Mouse (Mus musculus): ENCODE measurements at regions not wholly inside any gene's neighbourhood (a gene's known extent, or its start where the extent isn't known, plus 50 kb on each side); places are given as distances from the start of the nearest gene placed in this dataset.

- WGBS, result 36% methylated on average over 1 of the region's 1 CpGs
- DNase-seq (ENCODE audit: low spot score) (no peak), ATAC-seq (replicated peaks; ENCODE audit: low FRiP score, low read depth) (no peak)
- Histone ChIP-seq H3K27me3 (ENCODE audit: insufficient read depth, low read length) (no peaks in the 10 kb centered on the region), H3K36me3 (ENCODE audit: insufficient read depth, low read length) (no peaks in the 10 kb centered on the region), H3K9me3 (replicated peaks; ENCODE audit: low read length) (no peaks in the 10 kb centered on the region), H3K4me3 (replicated peaks; ENCODE audit: low read depth, low read length) (no peak overlapping the region), H3K9ac (ENCODE audit: low read depth, low read length) (no peak overlapping the region), H3K27ac (no peak overlapping the region), H3K4me2 (ENCODE audit: low read length) (no peak overlapping the region), H3K4me1 (replicated peaks; ENCODE audit: insufficient read depth, low read length) (no peaks in the 10 kb centered on the region)
- TF ChIP-seq CTCF (IDR thresholded peaks at IDR 0.05; ENCODE audit: low read depth), result no peak
Observed at GRCm38 (mm10) chr7:50993707-50994106, 394.7 kb downstream of the 4933405O20Rik start.

- Histone ChIP-seq H3K9ac (ENCODE audit: low read depth, low read length) (no peak overlapping the region), H3K27ac (no peak overlapping the region), H3K4me2 (ENCODE audit: low read length) (no peak overlapping the region), H3K4me3 (replicated peaks; ENCODE audit: low read depth, low read length) (no peak overlapping the region), H3K36me3 (ENCODE audit: insufficient read depth, low read length) (no peaks in the 10 kb centered on the region), H3K27me3 (ENCODE audit: insufficient read depth, low read length) (no peaks in the 10 kb centered on the region), H3K4me1 (replicated peaks; ENCODE audit: insufficient read depth, low read length) (no peaks in the 10 kb centered on the region), H3K9me3 (replicated peaks; ENCODE audit: low read length) (no peaks in the 10 kb centered on the region)
- WGBS, result 86% methylated on average over 3 of the region's 3 CpGs
- no peak for DNase-seq (ENCODE audit: low spot score)
- ATAC-seq (replicated peaks; ENCODE audit: low FRiP score, low read depth), result no peak
- TF ChIP-seq CTCF (IDR thresholded peaks at IDR 0.05; ENCODE audit: low read depth), result no peak
Observed at GRCm38 (mm10) chr7:51041899-51042667, 443.1 kb downstream of the 4933405O20Rik start.

- Histone ChIP-seq H3K27me3 (ENCODE audit: insufficient read depth, low read length) (no peaks in the 10 kb centered on the region), H3K9me3 (replicated peaks; ENCODE audit: low read length) (no peaks in the 10 kb centered on the region), H3K4me3 (replicated peaks; ENCODE audit: low read depth, low read length) (no peak overlapping the region), H3K4me1 (replicated peaks; ENCODE audit: insufficient read depth, low read length) (no peaks in the 10 kb centered on the region), H3K9ac (ENCODE audit: low read depth, low read length) (no peak overlapping the region), H3K4me2 (ENCODE audit: low read length) (no peak overlapping the region), H3K27ac (no peak overlapping the region), H3K36me3 (ENCODE audit: insufficient read depth, low read length) (no peaks in the 10 kb centered on the region)
- DNase-seq (ENCODE audit: low spot score) (no peak), ATAC-seq (replicated peaks; ENCODE audit: low FRiP score, low read depth) (no peak)
- 67% methylated on average over 3 of the region's 3 CpGs for WGBS
- TF ChIP-seq CTCF (IDR thresholded peaks at IDR 0.05; ENCODE audit: low read depth), result no peak
Observed at GRCm38 (mm10) chr7:51051496-51051895, 452.5 kb downstream of the 4933405O20Rik start.

GRCm38 (mm10) chr7:51068376-51068775 is 442.5 kb upstream of the Ano5 start:
- no peak for TF ChIP-seq CTCF (IDR thresholded peaks at IDR 0.05; ENCODE audit: low read depth)
- H3K9me3 ChIP-seq (replicated peaks; ENCODE audit: low read length), result no peaks in the 10 kb centered on the region
- H3K4me3 ChIP-seq (replicated peaks; ENCODE audit: low read depth, low read length), result no peak overlapping the region
- no peak for DNase-seq (ENCODE audit: low spot score)
- no peak overlapping the region for H3K9ac ChIP-seq (ENCODE audit: low read depth, low read length)
- no peak overlapping the region for H3K4me2 ChIP-seq (ENCODE audit: low read length)
- no peaks in the 10 kb centered on the region for H3K4me1 ChIP-seq (replicated peaks; ENCODE audit: insufficient read depth, low read length)
- no peaks in the 10 kb centered on the region for H3K36me3 ChIP-seq (ENCODE audit: insufficient read depth, low read length)
- 25% methylated on average over 1 of the region's 1 CpGs for WGBS
- H3K27me3 ChIP-seq (ENCODE audit: insufficient read depth, low read length), result no peaks in the 10 kb centered on the region
- ATAC-seq (replicated peaks; ENCODE audit: low FRiP score, low read depth), result no peak
- H3K27ac ChIP-seq, result no peak overlapping the region

GRCm38 (mm10) chr7:51093774-51094173 is 417.1 kb upstream of the Ano5 start:
- no peaks in the 10 kb centered on the region for H3K36me3 ChIP-seq (ENCODE audit: insufficient read depth, low read length)
- no peak overlapping the region for H3K4me2 ChIP-seq (ENCODE audit: low read length)
- no peak overlapping the region for H3K4me3 ChIP-seq (replicated peaks; ENCODE audit: low read depth, low read length)
- no peaks in the 10 kb centered on the region for H3K27me3 ChIP-seq (ENCODE audit: insufficient read depth, low read length)
- no peak overlapping the region for H3K9ac ChIP-seq (ENCODE audit: low read depth, low read length)
- no peaks in the 10 kb centered on the region for H3K4me1 ChIP-seq (replicated peaks; ENCODE audit: insufficient read depth, low read length)
- DNase-seq (ENCODE audit: low spot score) (no peak), ATAC-seq (replicated peaks; ENCODE audit: low FRiP score, low read depth) (no peak)
- WGBS, result 68% methylated on average over 3 of the region's 3 CpGs
- TF ChIP-seq CTCF (IDR thresholded peaks at IDR 0.05; ENCODE audit: low read depth), result no peak
- no peaks in the 10 kb centered on the region for H3K9me3 ChIP-seq (replicated peaks; ENCODE audit: low read length)
- no peak overlapping the region for H3K27ac ChIP-seq

GRCm38 (mm10) chr7:51101166-51101565 is 409.7 kb upstream of the Ano5 start:
- Histone ChIP-seq H3K9ac (ENCODE audit: low read depth, low read length) (no peak overlapping the region), H3K9me3 (replicated peaks; ENCODE audit: low read length) (no peaks in the 10 kb centered on the region), H3K4me2 (ENCODE audit: low read length) (no peak overlapping the region), H3K27ac (no peak overlapping the region), H3K27me3 (ENCODE audit: insufficient read depth, low read length) (no peaks in the 10 kb centered on the region), H3K36me3 (ENCODE audit: insufficient read depth, low read length) (no peaks in the 10 kb centered on the region), H3K4me1 (replicated peaks; ENCODE audit: insufficient read depth, low read length) (no peaks in the 10 kb centered on the region), H3K4me3 (replicated peaks; ENCODE audit: low read depth, low read length) (no peak overlapping the region)
- TF ChIP-seq CTCF (IDR thresholded peaks at IDR 0.05; ENCODE audit: low read depth), result no peak
- no peak for ATAC-seq (replicated peaks; ENCODE audit: low FRiP score, low read depth)
- WGBS, result 73% methylated on average over 2 of the region's 2 CpGs
- no peak for DNase-seq (ENCODE audit: low spot score)

- no peak overlapping the region for H3K27ac ChIP-seq
- H3K4me1 ChIP-seq (replicated peaks; ENCODE audit: insufficient read depth, low read length), result no peaks in the 10 kb centered on the region
- H3K27me3 ChIP-seq (ENCODE audit: insufficient read depth, low read length), result no peaks in the 10 kb centered on the region
- H3K4me2 ChIP-seq (ENCODE audit: low read length), result no peak overlapping the region
- no peak for TF ChIP-seq CTCF (IDR thresholded peaks at IDR 0.05; ENCODE audit: low read depth)
- H3K36me3 ChIP-seq (ENCODE audit: insufficient read depth, low read length), result no peaks in the 10 kb centered on the region
- H3K4me3 ChIP-seq (replicated peaks; ENCODE audit: low read depth, low read length), result no peak overlapping the region
- H3K9me3 ChIP-seq (replicated peaks; ENCODE audit: low read length), result no peaks in the 10 kb centered on the region
- ATAC-seq (replicated peaks; ENCODE audit: low FRiP score, low read depth) (no peak), DNase-seq (ENCODE audit: low spot score) (no peak)
- H3K9ac ChIP-seq (ENCODE audit: low read depth, low read length), result no peak overlapping the region
- WGBS, result 74% methylated on average over 4 of the region's 4 CpGs
Observed at GRCm38 (mm10) chr7:51140796-51141195, 370.0 kb upstream of the Ano5 start.

Data from kidney, postnatal 0 days (tissue).